Mouse (Mus musculus) ES-E14 (cell line): ENCODE data around the gene Tex52.

ENCODE experiments used
- CHD2 ChIP-seq: IDR thresholded peaks from 2 replicates; pipeline ENCODE4 v1.6.1; 2014; ENCODE audit warnings: mild to moderate bottlenecking, low read depth, low read length, inconsistent platforms
- HCFC1 ChIP-seq: IDR thresholded peaks from 2 replicates; pipeline ENCODE4 v1.6.1; 2012; ENCODE audit warnings: low read length, inconsistent platforms, borderline replicate concordance; ENCODE audit not compliant: insufficient read depth
- MAFK ChIP-seq: IDR thresholded peaks from 2 replicates; pipeline ENCODE4 v1.6.1; 2014; ENCODE audit warnings: mild to moderate bottlenecking, low read depth, low read length, inconsistent platforms; ENCODE audit not compliant: insufficient read depth

DNA sequence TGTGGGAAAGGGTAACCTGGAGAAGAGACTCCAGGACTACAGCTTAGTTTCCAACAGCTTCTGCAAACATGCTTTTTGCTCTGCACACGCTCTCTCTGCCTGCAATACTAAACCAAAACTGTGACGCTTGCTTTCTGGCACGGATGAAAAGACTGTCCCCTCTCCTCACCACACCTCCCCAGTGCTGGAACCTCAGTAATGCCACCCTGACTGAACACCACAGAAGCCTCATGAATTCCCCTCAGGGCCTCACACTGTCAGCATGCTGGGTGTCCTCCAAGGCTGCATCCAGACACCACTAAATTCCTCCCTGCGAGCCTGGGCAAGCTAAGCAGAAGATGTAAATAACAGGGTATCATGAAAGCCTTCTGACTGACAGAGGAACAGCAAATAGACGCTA is 36.4 kb upstream of the Tex52 start:
- TF ChIP-seq MAFK: no peak
- TF ChIP-seq CHD2: no peak
- no peak for TF ChIP-seq HCFC1
